Mouse (Mus musculus) CH12.LX (cell line): ENCODE results near the gene Itgb1bp1. TPM values are rescaled to one million over a fixed set of nuclear protein-coding genes. Genes with fewer than 3 reads are reported as not detected.

Source experiments
- DNase-seq: peaks from one replicate; pipeline ENCODE4 v3.0.0-alpha.2; 2013; ENCODE audit errors: extremely low read depth
- H3K27ac ChIP-seq: 2 replicates; pipeline ENCODE4 v1.5.1; 2012; ENCODE audit warnings: low read depth, mild to moderate bottlenecking, control low read depth, moderate library complexity; ENCODE audit not compliant: insufficient read depth
- H3K27me3 ChIP-seq: replicated peaks from 2 replicates; pipeline ENCODE3; 2012; ENCODE audit warnings: inconsistent platforms
- H3K36me3 ChIP-seq, 2 experiments: replicated peaks in 1 of 2; 2 replicates each; pipeline versions ENCODE3 to v1.6.1; 2012; ENCODE audit warnings: inconsistent platforms in 1 of 2, low read length in 1 of 2, mild to moderate bottlenecking in 1 of 2, mixed read lengths in 1 of 2, moderate library complexity in 1 of 2; ENCODE audit not compliant: control insufficient read depth in 1 of 2, insufficient read depth in 1 of 2
- H3K4me1 ChIP-seq, 2 experiments: 2 replicates each; pipeline ENCODE4 v1.6.1; 2012; ENCODE audit warnings: inconsistent platforms in 1 of 2, moderate library complexity in 1 of 2; ENCODE audit not compliant: insufficient read depth in 2 of 2, control insufficient read depth in 1 of 2
- H3K4me2 ChIP-seq: 2 replicates; pipeline ENCODE4 v1.6.1; 2012; ENCODE audit warnings: low read depth, mild to moderate bottlenecking, control low read depth; ENCODE audit not compliant: poor library complexity, insufficient read depth, severe bottlenecking
- H3K4me3 ChIP-seq, 3 experiments: fragments of 150-350 bp in 1 of 3; sonication (generic) in 1 of 3; replicated peaks in 1 of 3; 2 replicates each; pipeline versions ENCODE3 to v1.5.1; 2011 to 2012; ENCODE audit warnings: low read depth in 2 of 3, low read length in 2 of 3, mild to moderate bottlenecking in 2 of 3, moderate library complexity in 2 of 3, control low read depth in 1 of 3, improper control_type of control experiment in 1 of 3, inconsistent platforms in 1 of 3, mixed read lengths in 1 of 3; ENCODE audit not compliant: poor library complexity in 1 of 3
- H3K79me2 ChIP-seq: replicated peaks from 2 replicates; pipeline ENCODE4 v1.6.1; 2012; ENCODE audit warnings: mild to moderate bottlenecking, moderate library complexity; ENCODE audit not compliant: control insufficient read depth, poor library complexity, insufficient read depth, severe bottlenecking; ENCODE audit errors: extremely low read depth
- H3K9ac ChIP-seq: 2 replicates; pipeline ENCODE4 v1.6.1; 2012; ENCODE audit warnings: low read depth, mild to moderate bottlenecking, control low read depth, moderate library complexity; ENCODE audit not compliant: insufficient read depth
- H3K9me3 ChIP-seq: replicated peaks from 2 replicates; pipeline ENCODE3; 2012; ENCODE audit warnings: low read length, inconsistent platforms, mixed read lengths
- BHLHE40 ChIP-seq: IDR thresholded peaks from 2 replicates; pipeline ENCODE4 v1.6.1; 2011; ENCODE audit warnings: mild to moderate bottlenecking, low read depth, low read length, improper control_type of control experiment
- EP300 ChIP-seq: IDR thresholded peaks from 2 replicates; pipeline ENCODE4 v1.6.1; 2011; ENCODE audit warnings: low read length, improper control_type of control experiment
- ETS1 ChIP-seq: conservative IDR thresholded peaks from 2 replicates; pipeline ENCODE4 v1.6.1; 2012; ENCODE audit warnings: low read depth, mild to moderate bottlenecking, inconsistent platforms, low read length, improper control_type of control experiment, moderate library complexity
- GABPA ChIP-seq: IDR thresholded peaks from 2 replicates; pipeline ENCODE4 v1.6.1; 2012; ENCODE audit warnings: low read depth, low read length, improper control_type of control experiment, inconsistent platforms; ENCODE audit not compliant: insufficient replicate concordance
- IRF4 ChIP-seq: IDR thresholded peaks from 2 replicates; pipeline ENCODE4 v1.6.1; 2014; ENCODE audit warnings: low read depth, mild to moderate bottlenecking, inconsistent platforms, low read length, improper control_type of control experiment
- JUN ChIP-seq: IDR thresholded peaks from 2 replicates; pipeline ENCODE4 v1.6.1; 2011; ENCODE audit warnings: low read depth, mild to moderate bottlenecking, low read length, improper control_type of control experiment, moderate library complexity; ENCODE audit not compliant: insufficient read depth
- JUND ChIP-seq: conservative IDR thresholded peaks from 2 replicates; pipeline ENCODE4 v1.6.1; 2011; ENCODE audit warnings: low read depth, low read length, improper control_type of control experiment
- KAT2A ChIP-seq: IDR thresholded peaks from 2 replicates; pipeline ENCODE4 v1.6.1; 2012; ENCODE audit warnings: low read length, improper control_type of control experiment, inconsistent platforms; ENCODE audit not compliant: insufficient replicate concordance
- MAFK ChIP-seq: IDR thresholded peaks from 2 replicates; pipeline ENCODE4 v1.6.1; 2011; ENCODE audit warnings: low read length, improper control_type of control experiment; ENCODE audit not compliant: insufficient replicate concordance
- MXI1 ChIP-seq: IDR thresholded peaks from 2 replicates; pipeline ENCODE4 v1.6.1; 2011; ENCODE audit warnings: mild to moderate bottlenecking, low read depth, low read length, improper control_type of control experiment
- MYC ChIP-seq: IDR thresholded peaks from 2 replicates; pipeline ENCODE4 v1.6.1; 2011; ENCODE audit warnings: low read depth, mild to moderate bottlenecking, improper control_type of control experiment, low read length
- NELFE ChIP-seq: IDR thresholded peaks from 2 replicates; pipeline ENCODE4 v1.6.1; 2011; ENCODE audit warnings: low read depth, low read length, improper control_type of control experiment
- NRF1 ChIP-seq: IDR thresholded peaks from 2 replicates; pipeline ENCODE4 v1.6.1; 2014; ENCODE audit warnings: low read depth, mild to moderate bottlenecking, inconsistent platforms, low read length, improper control_type of control experiment, moderate library complexity
- SIN3A ChIP-seq: IDR thresholded peaks from 2 replicates; pipeline ENCODE4 v1.6.1; 2012; ENCODE audit warnings: low read length, improper control_type of control experiment, inconsistent platforms
- SMC3 ChIP-seq: IDR thresholded peaks from 2 replicates; pipeline ENCODE4 v1.6.1; 2011; ENCODE audit warnings: low read depth, low read length, improper control_type of control experiment
- TCF12 ChIP-seq: IDR thresholded peaks from 2 replicates; pipeline ENCODE4 v1.6.1; 2014; ENCODE audit warnings: low read depth, mild to moderate bottlenecking, inconsistent platforms, low read length, improper control_type of control experiment
- UBTF ChIP-seq: IDR thresholded peaks from 2 replicates; pipeline ENCODE4 v1.6.1; 2012; ENCODE audit warnings: low read depth, mild to moderate bottlenecking, inconsistent platforms, low read length, improper control_type of control experiment, moderate library complexity
- ZC3H11A ChIP-seq: IDR thresholded peaks from 2 replicates; pipeline ENCODE4 v1.6.1; 2012; ENCODE audit warnings: low read depth, mild to moderate bottlenecking, inconsistent platforms, low read length, improper control_type of control experiment
- ZNF384 ChIP-seq: IDR thresholded peaks from 2 replicates; pipeline ENCODE4 v1.6.1; 2012; ENCODE audit warnings: low read depth, low read length, improper control_type of control experiment, inconsistent platforms
- dilution Hi-C: fragments of 300-500 bp; cut with MboI; formaldehyde crosslinking; loops from 2 replicates; pipeline ENCODE4 v1.14.3; 2020; ENCODE audit warnings: low sequenced_read_pairs; ENCODE audit not compliant: extremely low pct_unique_long_range_greater_than_20kb, extremely low pct_ligation_motif_present
- in situ Hi-C: fragments of 300-500 bp; cut with MboI; formaldehyde crosslinking; loops from 3 replicates; pipeline ENCODE4 v1.14.3; 2019; ENCODE audit warnings: low sequenced_read_pairs, low pct_ligation_motif_present, low pct_unique_long_range_greater_than_20kb, mixed read lengths
- polyA plus RNA-seq: library from polyadenylated mRNA; unstranded; fragments of >175 nt; gene quantifications from 2 replicates; pipeline ENCODE4 v1.2.1, GENCODE M21; 2012; ENCODE audit warnings: low read depth; ENCODE audit not compliant: insufficient read length
- total RNA-seq, 2 experiments: library from RNA; depleted of rRNA; stranded (reverse); fragments of 300-350 nt in 1 of 2; fragments of >200 nt in 1 of 2; gene quantifications; 2 replicates each; pipeline ENCODE4 v1.2.3; 2012 to 2014

Itgb1bp1 gene
- total and polyA plus RNA-seq, 3 experiments, result 37.7 to 77.5 (median 57.9) TPM

- TF ChIP-seq KAT2A (no peak), MAFK (no peak), UBTF (no peak), MXI1 (no peak), NELFE (no peak)
- Histone ChIP-seq H3K27me3 (no peaks in the 10 kb centered on the region), H3K27ac (no peak overlapping the region), H3K79me2 (no peaks in the 10 kb centered on the region), H3K9ac (no peak overlapping the region), H3K4me1 (peaks cover 6 to 11% of the 10 kb centered on the region in 2 experiments; a peak in 3 of 4 replicates), H3K4me3 (no peak overlapping the region), H3K36me3 (peaks cover 23 to 81% of the 10 kb centered on the region in 2 experiments), H3K4me2 (no peak overlapping the region), H3K9me3 (no peaks in the 10 kb centered on the region)
- in situ Hi-C loops, result loop anchor here (25.0 kb wide), 1 partner anchor 181 kb away; no protein-coding TSS in a partner anchor
- dilution Hi-C loops, result no loop called here
- DNase-seq, result no peak
Measured at GRCm38 (mm10) chr12:21268083-21268616, 17.9 kb downstream of the Itgb1bp1 start.

- Histone ChIP-seq H3K27ac (no peak overlapping the region), H3K4me3 (no peak overlapping the region), H3K36me3 (peaks cover 20 to 74% of the 10 kb centered on the region in 2 experiments), H3K4me1 (peaks cover 6 to 11% of the 10 kb centered on the region in 2 experiments; a peak in 3 of 4 replicates), H3K9ac (no peak overlapping the region), H3K27me3 (no peaks in the 10 kb centered on the region), H3K79me2 (no peaks in the 10 kb centered on the region), H3K4me2 (no peak overlapping the region), H3K9me3 (no peaks in the 10 kb centered on the region)
- DNase-seq, result no peak
- no peak for TF ChIP-seq SMC3
- no peak for TF ChIP-seq JUN
- TF ChIP-seq MYC, result no peak
- no peak for TF ChIP-seq MAFK
- no peak for TF ChIP-seq GABPA
- no peak for TF ChIP-seq JUND
- TF ChIP-seq ETS1, result no peak
- TF ChIP-seq IRF4, result no peak
- TF ChIP-seq EP300, result no peak
- no peak for TF ChIP-seq TCF12
- no peak for TF ChIP-seq BHLHE40
- TF ChIP-seq ZNF384, result no peak
- no peak for TF ChIP-seq SIN3A
- TF ChIP-seq ZC3H11A, result no peak
- TF ChIP-seq MXI1, result no peak
- TF ChIP-seq NRF1, result no peak
- in situ Hi-C loops, result loop anchor here (25.0 kb wide), 1 partner anchor 179 kb away; no protein-coding TSS in a partner anchor
- dilution Hi-C loops, result no loop called here
Measured at GRCm38 (mm10) chr12:21266784-21267098, 19.3 kb downstream of the Itgb1bp1 start.
